Mouse (Mus musculus) hindbrain, embryonic 16.5 days (tissue): ENCODE results near the gene Zfp281. TPM values are rescaled to one million over a fixed set of nuclear protein-coding genes. Genes with fewer than 3 reads are reported as not detected.

Experiments used
- ATAC-seq: fragments of 200-750 bp; cut with Nextera tagmentation; 2 replicates; pipeline ENCODE4 v1.8.0; 2017; ENCODE audit warnings: moderate TSS enrichment, moderate library complexity
- H3K27ac ChIP-seq: fragments of 300-500 bp; sonication (generic); 2 replicates; pipeline ENCODE4 v1.5.1; 2014; ENCODE audit warnings: low read depth, mild to moderate bottlenecking, control low read depth, low read length, moderate library complexity
- H3K27me3 ChIP-seq: fragments of 300-500 bp; sonication (generic); replicated peaks from 2 replicates; pipeline ENCODE4 v1.6.1; 2014; ENCODE audit warnings: low read length; ENCODE audit not compliant: control insufficient read depth, insufficient read depth
- H3K36me3 ChIP-seq: fragments of 300-500 bp; sonication (generic); 2 replicates; pipeline ENCODE4 v1.6.1; 2014; ENCODE audit warnings: mild to moderate bottlenecking, low read length, moderate library complexity, mixed read lengths; ENCODE audit not compliant: control insufficient read depth, insufficient read depth
- H3K4me1 ChIP-seq: fragments of 300-500 bp; sonication (generic); 2 replicates; pipeline ENCODE4 v1.6.1; 2014; ENCODE audit warnings: low read depth, low read length; ENCODE audit not compliant: control insufficient read depth, insufficient read depth
- H3K4me2 ChIP-seq: fragments of 300-500 bp; sonication (generic); 2 replicates; pipeline ENCODE4 v1.6.1; 2014; ENCODE audit warnings: mild to moderate bottlenecking, low read length, control low read depth, moderate library complexity
- H3K4me3 ChIP-seq: fragments of 300-500 bp; sonication (generic); 2 replicates; pipeline ENCODE4 v1.5.1; 2014; ENCODE audit warnings: mild to moderate bottlenecking, low read length, control low read depth, moderate library complexity
- H3K9ac ChIP-seq: fragments of 300-500 bp; sonication (generic); 2 replicates; pipeline ENCODE4 v1.6.1; 2014; ENCODE audit warnings: low read depth, mild to moderate bottlenecking, control low read depth, low read length, moderate library complexity
- H3K9me3 ChIP-seq: fragments of 300-500 bp; sonication (generic); 2 replicates; pipeline ENCODE4 v1.6.1; 2014; ENCODE audit warnings: mild to moderate bottlenecking, low read length, moderate library complexity; ENCODE audit not compliant: control insufficient read depth
- WGBS: fragments of 180-500 bp; shearing (Covaris S2); extraction: QIAGEN DNeasy Blood & Tissue Kit; methylation state at CpG from one replicate; pipeline ENCODE4 v1.1.7; 2014; 5-methylcytosine and 5-hydroxymethylcytosine counted together
- polyA plus RNA-seq: library from polyadenylated mRNA; unstranded; fragments of >200 nt; fragmentation: Nextera tagmentation; extraction: Ambion mirVana; gene quantifications from 2 replicates; pipeline ENCODE4 v1.2.1, GENCODE M21; 2015

Zfp281 gene
- polyA plus RNA-seq, 1 experiment from 2014 or later, result 16.3 TPM

DNA sequence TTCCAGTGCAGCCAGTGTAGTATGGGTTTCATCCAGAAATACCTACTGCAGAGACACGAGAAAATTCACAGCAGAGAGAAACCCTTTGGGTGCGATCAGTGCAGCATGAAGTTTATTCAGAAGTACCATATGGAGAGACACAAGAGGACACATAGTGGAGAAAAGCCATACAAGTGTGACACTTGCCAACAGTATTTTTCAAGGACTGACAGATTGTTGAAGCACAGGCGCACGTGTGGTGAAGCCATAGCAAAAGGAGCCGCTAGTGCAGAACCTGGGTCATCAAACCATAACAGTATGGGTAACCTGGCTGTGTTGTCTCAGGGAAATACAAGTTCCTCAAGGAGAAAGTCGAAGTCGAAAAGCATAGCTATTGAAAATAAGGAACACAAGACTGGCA lies 1.4 kb downstream of the Zfp281 start:
- WGBS, result 84% methylated on average over 7 of the region's 7 CpGs
- peak overlapping the region; percentile 99; the same call in 1 of the 2 replicates for H3K9ac ChIP-seq
- H3K4me2 ChIP-seq, result peak overlapping the region; percentile 59
- peak overlapping the region; percentile 91 for H3K4me3 ChIP-seq
- H3K36me3 ChIP-seq, result peaks cover 6% of the 10 kb centered on the region; the same call in 1 of the 2 replicates
- no peak for ATAC-seq
- H3K4me1 ChIP-seq, result peaks cover 29% of the 10 kb centered on the region
- no peak overlapping the region for H3K27ac ChIP-seq
- no peaks in the 10 kb centered on the region for H3K9me3 ChIP-seq
- H3K27me3 ChIP-seq, result peaks cover 2% of the 10 kb centered on the region; the same call in 1 of the 2 replicates

DNA sequence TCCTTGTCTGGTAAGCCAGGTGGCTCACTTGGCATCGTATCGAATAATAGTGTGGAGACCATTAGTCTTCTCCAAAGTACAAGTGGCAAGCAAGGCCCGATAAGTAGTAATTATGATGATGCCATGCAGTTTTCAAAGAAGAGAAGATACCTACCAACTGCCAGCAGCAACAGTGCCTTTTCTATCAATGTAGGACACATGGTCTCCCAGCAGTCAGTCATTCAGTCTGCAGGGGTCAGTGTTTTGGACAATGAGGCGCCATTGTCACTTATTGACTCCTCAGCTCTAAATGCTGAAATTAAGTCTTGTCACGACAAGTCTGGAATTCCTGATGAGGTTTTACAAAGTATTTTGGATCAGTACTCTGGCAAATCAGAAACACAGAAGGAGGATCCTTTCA lies 2.1 kb downstream of the Zfp281 start:
- Histone ChIP-seq H3K4me1 (peaks cover 29% of the 10 kb centered on the region), H3K9ac (no peak overlapping the region), H3K36me3 (peaks cover 6% of the 10 kb centered on the region; the same call in 1 of the 2 replicates), H3K4me3 (no peak overlapping the region), H3K27ac (no peak overlapping the region), H3K4me2 (no peak overlapping the region), H3K27me3 (no peaks in the 10 kb centered on the region), H3K9me3 (no peaks in the 10 kb centered on the region)
- no peak for ATAC-seq
- 73% methylated on average over 5 of the region's 5 CpGs for WGBS

DNA sequence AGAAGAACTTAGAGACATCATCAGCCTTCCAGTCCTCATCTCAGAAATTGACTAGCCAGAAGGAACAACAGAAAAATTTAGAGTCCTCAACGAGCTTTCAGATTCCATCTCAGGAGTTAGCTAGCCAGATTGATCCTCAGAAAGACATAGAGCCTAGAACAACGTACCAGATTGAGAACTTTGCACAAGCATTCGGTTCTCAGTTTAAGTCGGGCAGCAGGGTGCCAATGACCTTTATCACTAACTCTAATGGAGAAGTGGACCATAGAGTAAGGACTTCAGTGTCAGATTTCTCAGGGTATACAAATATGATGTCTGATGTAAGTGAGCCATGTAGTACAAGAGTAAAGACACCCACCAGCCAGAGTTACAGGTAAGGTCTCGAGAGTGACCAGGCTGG lies 2.9 kb downstream of the Zfp281 start:
- peak overlapping the region; percentile 2; the same call in 1 of the 2 replicates for H3K4me2 ChIP-seq
- peaks cover 6% of the 10 kb centered on the region; the same call in 1 of the 2 replicates for H3K36me3 ChIP-seq
- H3K9ac ChIP-seq, result no peak overlapping the region
- no peak overlapping the region for H3K27ac ChIP-seq
- ATAC-seq, result no peak
- no peaks in the 10 kb centered on the region for H3K9me3 ChIP-seq
- 83% methylated on average over 5 of the region's 5 CpGs for WGBS
- H3K27me3 ChIP-seq, result no peaks in the 10 kb centered on the region
- H3K4me1 ChIP-seq, result peaks cover 29% of the 10 kb centered on the region
- no peak overlapping the region for H3K4me3 ChIP-seq

DNA sequence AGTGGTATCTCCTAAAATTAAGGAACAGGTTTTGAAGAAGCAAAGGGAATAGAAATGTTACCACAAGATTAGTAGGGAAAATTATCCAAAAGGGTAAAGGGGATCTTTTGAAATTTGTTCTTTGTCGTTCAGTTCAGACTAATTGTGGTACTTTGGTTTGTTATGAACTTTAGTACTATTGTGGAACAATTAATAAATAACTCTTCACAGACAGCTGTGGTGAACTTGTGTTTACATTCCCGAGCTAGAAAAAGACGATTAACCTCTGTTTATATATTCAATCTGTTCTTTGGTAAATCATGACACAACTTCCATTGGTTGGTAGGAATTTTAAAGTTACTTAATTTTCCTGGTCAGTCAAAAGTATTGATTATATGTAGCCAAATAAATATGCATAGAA lies 8.2 kb downstream of the Zfp281 start:
- H3K9me3 ChIP-seq, result no peaks in the 10 kb centered on the region
- peaks cover 7% of the 10 kb centered on the region for H3K4me1 ChIP-seq
- no peaks in the 10 kb centered on the region for H3K27me3 ChIP-seq
- ATAC-seq, result no peak
- H3K36me3 ChIP-seq, result no peaks in the 10 kb centered on the region
- no peak overlapping the region for H3K4me2 ChIP-seq
- 91% methylated on average over 3 of the region's 3 CpGs for WGBS
- H3K4me3 ChIP-seq, result no peak overlapping the region
- no peak overlapping the region for H3K27ac ChIP-seq
- H3K9ac ChIP-seq, result no peak overlapping the region

DNA sequence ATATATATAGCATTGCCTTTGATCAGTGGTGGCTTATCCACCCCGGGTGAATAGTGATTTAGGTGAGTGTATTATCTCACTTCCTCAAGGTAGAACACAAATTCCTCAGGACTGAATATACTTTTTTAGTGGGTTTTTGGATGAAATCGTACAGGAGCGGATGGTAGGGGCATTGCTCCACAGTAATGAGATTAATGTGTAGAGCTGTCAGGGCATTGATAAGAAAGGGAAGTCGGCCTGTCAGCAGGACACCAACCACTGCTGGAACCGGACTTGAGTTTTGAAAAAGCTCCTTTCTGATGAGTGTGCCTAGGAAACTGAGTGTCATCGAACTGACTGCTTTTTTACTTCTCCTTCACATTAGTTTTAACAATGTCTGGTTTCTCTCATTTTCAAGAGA lies 10.9 kb downstream of the Zfp281 start:
- Histone ChIP-seq H3K9me3 (no peaks in the 10 kb centered on the region), H3K36me3 (no peaks in the 10 kb centered on the region), H3K9ac (no peak overlapping the region), H3K4me3 (no peak overlapping the region), H3K27me3 (no peaks in the 10 kb centered on the region), H3K4me1 (no peaks in the 10 kb centered on the region), H3K27ac (no peak overlapping the region), H3K4me2 (no peak overlapping the region)
- no peak for ATAC-seq
- 80% methylated on average over 6 of the region's 6 CpGs for WGBS

DNA sequence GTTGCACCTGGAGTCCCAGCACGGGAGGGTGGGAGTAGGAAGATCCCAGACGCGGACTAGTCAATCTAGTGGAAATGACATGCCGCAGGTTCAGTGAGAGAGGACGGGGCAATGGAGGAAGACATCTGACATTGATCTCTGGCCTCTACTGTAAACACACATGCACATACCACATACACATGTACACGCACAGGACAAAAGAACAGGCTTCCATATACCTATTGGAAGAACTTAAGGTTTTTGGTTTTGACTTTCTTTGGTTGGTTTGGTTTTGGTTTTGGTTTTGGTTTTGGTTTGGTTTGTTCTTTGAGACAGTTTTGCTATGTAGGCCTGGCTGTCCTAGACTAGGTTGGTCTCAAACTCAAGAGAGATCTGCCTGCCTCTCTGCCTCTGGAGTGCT lies 12.2 kb downstream of the Zfp281 start:
- no peaks in the 10 kb centered on the region for H3K36me3 ChIP-seq
- H3K4me3 ChIP-seq, result no peak overlapping the region
- 94% methylated on average over 6 of the region's 6 CpGs for WGBS
- no peaks in the 10 kb centered on the region for H3K4me1 ChIP-seq
- H3K27ac ChIP-seq, result no peak overlapping the region
- no peaks in the 10 kb centered on the region for H3K27me3 ChIP-seq
- H3K9ac ChIP-seq, result no peak overlapping the region
- no peak overlapping the region for H3K4me2 ChIP-seq
- no peaks in the 10 kb centered on the region for H3K9me3 ChIP-seq
- no peak for ATAC-seq

DNA sequence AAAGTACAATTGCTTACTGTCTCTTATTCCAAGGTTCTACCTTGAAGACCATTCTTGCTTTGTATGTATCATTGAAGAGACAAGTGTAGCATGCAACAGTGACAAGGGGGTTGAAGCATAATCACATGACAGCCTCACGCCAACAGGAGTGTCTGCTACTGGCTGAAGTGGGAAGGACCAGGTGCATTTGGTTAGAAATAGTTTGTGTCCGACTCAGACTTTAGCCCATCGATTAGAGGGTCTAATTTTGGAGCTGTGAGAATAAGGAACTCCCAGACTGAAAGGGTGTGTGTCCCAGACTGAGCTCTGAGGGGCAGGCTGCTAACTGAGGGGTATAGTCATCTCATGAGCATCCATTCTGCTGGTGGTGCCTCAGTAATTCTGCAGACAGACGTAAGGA lies 13.0 kb downstream of the Zfp281 start:
- H3K9me3 ChIP-seq, result no peaks in the 10 kb centered on the region
- WGBS, result 96% methylated on average over 4 of the region's 4 CpGs
- ATAC-seq, result no peak
- no peak overlapping the region for H3K4me3 ChIP-seq
- H3K4me1 ChIP-seq, result no peaks in the 10 kb centered on the region
- H3K27me3 ChIP-seq, result no peaks in the 10 kb centered on the region
- no peaks in the 10 kb centered on the region for H3K36me3 ChIP-seq
- no peak overlapping the region for H3K27ac ChIP-seq
- H3K4me2 ChIP-seq, result no peak overlapping the region
- H3K9ac ChIP-seq, result no peak overlapping the region

DNA sequence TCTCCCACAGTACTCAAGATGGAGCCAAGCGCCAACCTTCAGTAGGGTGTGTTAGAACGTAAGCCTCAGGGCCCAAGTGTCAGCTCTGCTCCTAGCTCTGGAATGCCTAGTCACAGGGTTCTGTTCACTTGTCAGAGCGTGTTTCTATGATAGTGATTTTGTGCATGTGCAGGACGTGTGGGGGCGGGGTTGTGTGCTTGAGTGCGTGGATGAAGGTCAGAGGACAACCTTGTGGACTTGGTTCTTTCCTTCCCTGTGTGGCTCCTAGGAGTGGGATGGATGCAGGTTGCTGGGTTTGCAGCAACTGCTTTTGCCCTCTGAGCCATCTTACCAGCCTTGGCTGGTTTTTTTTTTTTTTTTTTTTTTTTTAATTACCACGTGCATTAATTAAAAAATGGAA lies 13.5 kb downstream of the Zfp281 start:
- Histone ChIP-seq H3K27me3 (no peaks in the 10 kb centered on the region), H3K9ac (no peak overlapping the region), H3K4me2 (no peak overlapping the region), H3K36me3 (no peaks in the 10 kb centered on the region), H3K4me1 (no peaks in the 10 kb centered on the region), H3K4me3 (no peak overlapping the region), H3K9me3 (no peaks in the 10 kb centered on the region), H3K27ac (no peak overlapping the region)
- ATAC-seq, result no peak
- WGBS, result 96% methylated on average over 7 of the region's 7 CpGs

DNA sequence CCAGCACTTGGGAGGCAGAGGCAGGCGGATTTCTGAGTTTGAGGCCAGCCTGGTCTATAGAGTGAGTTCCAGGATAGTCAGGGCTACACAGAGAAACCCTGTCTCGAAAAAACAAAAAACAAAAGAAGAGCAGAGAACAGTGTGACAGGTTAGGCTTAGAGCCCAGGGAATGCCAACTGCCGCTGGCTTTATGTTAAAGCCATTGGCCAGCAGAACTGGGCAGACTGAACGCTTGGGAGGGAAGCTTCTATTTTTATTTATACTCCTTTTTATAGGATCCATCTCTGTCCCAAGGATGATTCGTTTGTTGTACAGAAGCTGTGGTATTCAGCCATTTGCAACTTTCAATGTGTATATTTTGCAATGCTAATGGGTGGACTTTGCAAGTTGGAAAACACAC lies 14.0 kb downstream of the Zfp281 start:
- ATAC-seq, result no peak
- no peak overlapping the region for H3K9ac ChIP-seq
- WGBS, result 82% methylated on average over 5 of the region's 5 CpGs
- H3K9me3 ChIP-seq, result no peaks in the 10 kb centered on the region
- H3K4me3 ChIP-seq, result no peak overlapping the region
- no peak overlapping the region for H3K27ac ChIP-seq
- no peaks in the 10 kb centered on the region for H3K27me3 ChIP-seq
- no peaks in the 10 kb centered on the region for H3K4me1 ChIP-seq
- no peaks in the 10 kb centered on the region for H3K36me3 ChIP-seq
- H3K4me2 ChIP-seq, result no peak overlapping the region

DNA sequence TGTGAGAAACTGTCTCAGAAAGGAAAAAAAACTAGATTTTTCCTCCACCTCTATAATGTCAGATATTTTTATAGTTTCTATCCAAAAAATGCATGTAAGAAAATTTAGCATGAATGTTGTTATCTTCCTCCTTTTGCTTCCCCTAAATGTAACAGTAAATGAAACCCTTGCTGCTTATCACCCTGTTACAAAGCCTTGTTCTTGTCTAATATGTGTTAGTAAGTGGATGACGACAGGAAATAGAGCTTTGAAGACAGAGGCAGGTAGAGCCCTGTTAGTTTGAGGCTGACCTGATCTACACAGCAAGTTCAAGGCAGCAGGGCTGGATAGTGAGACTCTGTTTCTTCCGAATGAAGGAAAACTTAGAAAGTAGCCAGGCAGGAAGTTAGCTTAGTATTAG lies 14.5 kb downstream of the Zfp281 start:
- 92% methylated on average over 2 of the region's 2 CpGs for WGBS
- no peak overlapping the region for H3K4me2 ChIP-seq
- H3K27me3 ChIP-seq, result no peaks in the 10 kb centered on the region
- H3K9ac ChIP-seq, result no peak overlapping the region
- H3K36me3 ChIP-seq, result no peaks in the 10 kb centered on the region
- no peak overlapping the region for H3K4me3 ChIP-seq
- no peaks in the 10 kb centered on the region for H3K9me3 ChIP-seq
- H3K27ac ChIP-seq, result no peak overlapping the region
- no peaks in the 10 kb centered on the region for H3K4me1 ChIP-seq
- ATAC-seq, result no peak
